In the genomic region with DNA sequence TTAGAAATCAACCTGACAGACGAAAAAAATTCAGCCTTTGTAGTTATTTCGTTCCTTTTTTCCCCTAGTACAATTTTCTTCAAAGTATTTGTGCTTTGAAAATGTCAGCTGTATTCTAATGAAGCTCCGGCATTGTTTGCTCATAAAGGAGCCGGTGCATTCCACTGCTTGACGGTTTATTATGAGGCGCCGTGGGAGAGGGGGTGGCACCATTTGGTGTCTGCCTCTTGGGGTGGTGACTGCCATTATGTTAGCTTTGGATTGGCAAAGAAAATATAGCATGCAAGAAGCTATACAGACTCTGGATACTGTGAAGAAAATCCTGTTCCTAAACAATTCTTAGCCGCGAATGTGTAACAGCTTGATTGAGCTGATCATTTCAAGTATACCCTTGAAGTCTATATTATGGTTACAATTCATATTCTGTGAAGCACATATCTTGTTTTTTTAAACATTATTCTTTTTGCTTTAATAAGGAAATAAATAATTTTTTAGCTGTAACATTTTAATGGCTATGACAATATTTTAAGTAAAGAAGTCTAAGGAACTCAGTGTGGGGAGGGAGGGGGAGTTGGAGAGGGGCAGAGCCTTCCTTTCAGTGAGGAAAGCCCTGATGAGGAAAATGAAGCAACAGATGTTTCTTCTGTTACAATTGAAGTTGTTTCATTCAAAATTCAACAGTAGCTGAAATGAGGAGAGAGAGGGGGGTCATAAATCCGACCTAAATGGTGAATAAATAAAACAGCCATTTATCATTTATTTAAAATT, we compare ENCODE assay signal across 8 mouse cellular contexts.
A peak's percentile ranks its signal among the peaks of the same experiment; 100 is the strongest.
DNase-seq lines count a peak whose midpoint lies in the region; ATAC-seq lines count a peak whose summit lies in the region.

No protein-coding gene starts in this region.

- peak overlapping the region; percentile 30; the same call in 1 of the 2 replicates for H3K27ac ChIP-seq in embryonic facial prominence, embryonic 14.5 days (replicated peaks; ENCODE audit: low read depth, low read length)
- peak overlapping the region; percentile 67 for H3K27ac ChIP-seq in hindbrain, embryonic 15.5 days (replicated peaks)

- WGBS in embryonic facial prominence, embryonic 14.5 days = 3% methylated on average over 10 of the region's 10 CpGs
- under 1% methylated on average over 10 of the region's 10 CpGs for WGBS in hindbrain, embryonic 15.5 days

- H3K4me3 ChIP-seq in embryonic facial prominence, embryonic 14.5 days (ENCODE audit: low read depth, low read length) = peak overlapping the region; percentile 45
- peak overlapping the region; percentile 55 for H3K4me3 ChIP-seq in hindbrain, embryonic 15.5 days

- ATAC-seq in embryonic facial prominence, embryonic 14.5 days (ENCODE audit: low read depth) = peak; percentile 82
- ATAC-seq in hindbrain, embryonic 15.5 days (ENCODE audit: low FRiP score, low read depth) = peak; percentile 57; the same call in 1 of the 2 replicates

- H3K9ac ChIP-seq in embryonic facial prominence, embryonic 14.5 days (ENCODE audit: low read depth, low read length) = peak overlapping the region; percentile 63
- H3K9ac ChIP-seq in hindbrain, embryonic 15.5 days = peak overlapping the region; percentile 57

- no peaks in the 10 kb centered on the region for H3K4me1 ChIP-seq in embryonic facial prominence, embryonic 14.5 days (ENCODE audit: control insufficient read depth, insufficient read depth, low read length)
- H3K4me1 ChIP-seq in hindbrain, embryonic 15.5 days (replicated peaks) = peaks cover 5% of the 10 kb centered on the region; the same call in 1 of the 2 replicates

- peak; percentile 25 to 64 for DNase-seq in adrenal gland, adult (ENCODE audit: inconsistent age in 2 of 2, low spot score in 1 of 2)
- no peak for DNase-seq in adrenal gland, adult 8-10 months
- peak; percentile 87 for DNase-seq in Muller cell, postnatal 12 days (ENCODE audit: inconsistent ontology term)
- DNase-seq in embryonic facial prominence, embryonic 14.5 days (ENCODE audit: low spot score) = peak; percentile 75
- peak; percentile 27 for DNase-seq in left cerebral cortex, postnatal 4 days
- DNase-seq in naive thymus-derived CD4-positive, alpha-beta T cell, adult 2 months (ENCODE audit: low read depth) = peak; percentile 18
- DNase-seq in thymus, postnatal 25 days = peak; percentile 33

- H3K36me3 ChIP-seq in embryonic facial prominence, embryonic 14.5 days (ENCODE audit: control insufficient read depth, insufficient read depth, low read length) = no peaks in the 10 kb centered on the region
- H3K36me3 ChIP-seq in hindbrain, embryonic 15.5 days = no peaks in the 10 kb centered on the region

- intact Hi-C loops in left cerebral cortex, postnatal 4 days (cut with DNase I) = no loop called here

- H3K9me3 ChIP-seq in embryonic facial prominence, embryonic 14.5 days (ENCODE audit: control insufficient read depth, low read length) = no peaks in the 10 kb centered on the region
- H3K9me3 ChIP-seq in hindbrain, embryonic 15.5 days = no peaks in the 10 kb centered on the region

- peak overlapping the region; percentile 73 for H3K4me2 ChIP-seq in embryonic facial prominence, embryonic 14.5 days (ENCODE audit: low read depth, low read length)
- peak overlapping the region; percentile 81 for H3K4me2 ChIP-seq in hindbrain, embryonic 15.5 days

- no peaks in the 10 kb centered on the region for H3K27me3 ChIP-seq in embryonic facial prominence, embryonic 14.5 days (replicated peaks; ENCODE audit: control insufficient read depth, insufficient read depth, low read length)
- no peaks in the 10 kb centered on the region for H3K27me3 ChIP-seq in hindbrain, embryonic 15.5 days
